Mouse (Mus musculus): Measurements from ENCODE around the gene Otx2.

Otx2 gene

DNA sequence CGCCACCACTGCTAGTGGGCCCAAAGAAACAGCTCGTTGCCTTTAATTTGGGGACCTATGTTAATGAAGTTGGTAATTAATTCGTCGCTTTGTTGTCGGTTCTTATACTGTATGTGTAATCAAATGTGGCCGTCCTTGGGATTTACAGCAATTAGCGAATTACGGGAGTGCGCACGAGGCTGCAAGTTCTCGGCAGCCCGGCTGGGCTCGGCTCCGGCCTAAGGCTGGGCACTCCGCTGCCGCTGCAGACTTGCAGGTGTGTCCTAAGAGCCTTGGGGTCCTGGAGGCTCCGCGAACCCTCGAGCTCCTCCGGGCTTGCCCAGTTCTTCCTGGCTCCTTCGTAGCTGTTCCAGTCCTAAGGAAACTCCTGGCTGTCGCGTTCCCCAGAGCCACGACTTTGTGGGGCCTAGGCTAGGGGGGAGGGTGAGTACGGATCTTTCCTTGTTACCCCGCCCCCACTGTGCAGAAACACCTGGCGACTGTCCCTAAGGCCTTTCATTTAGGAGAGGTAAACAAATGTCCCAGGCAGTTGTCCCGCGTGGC lies 4.8 kb downstream of the Otx2 start:
- DNase-seq (ENCODE audit: low read depth, low spot score) = no peak

DNA sequence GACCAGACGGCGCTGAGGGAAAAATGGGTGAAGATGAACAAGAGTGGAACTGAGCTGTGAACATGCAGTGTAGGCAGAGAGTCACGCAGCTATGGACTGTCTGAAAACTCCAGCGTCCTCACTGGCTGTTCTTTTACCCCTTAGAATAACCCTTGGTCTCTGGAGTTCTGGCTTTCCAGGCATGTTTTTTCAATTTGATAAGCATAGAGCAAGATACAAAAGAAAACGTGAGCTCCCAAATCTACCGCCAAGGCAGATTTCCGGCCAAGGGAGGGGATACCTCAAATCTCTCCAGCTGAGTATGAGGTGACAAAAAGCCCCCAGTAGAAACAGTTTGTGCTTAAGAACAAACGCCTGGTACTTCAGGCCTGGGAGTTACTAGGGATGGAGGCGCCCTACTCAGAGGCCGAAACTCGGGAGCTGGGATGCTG lies 5.6 kb downstream of the Otx2 start:
- no peak for DNase-seq (ENCODE audit: low read depth, low spot score)

DNA sequence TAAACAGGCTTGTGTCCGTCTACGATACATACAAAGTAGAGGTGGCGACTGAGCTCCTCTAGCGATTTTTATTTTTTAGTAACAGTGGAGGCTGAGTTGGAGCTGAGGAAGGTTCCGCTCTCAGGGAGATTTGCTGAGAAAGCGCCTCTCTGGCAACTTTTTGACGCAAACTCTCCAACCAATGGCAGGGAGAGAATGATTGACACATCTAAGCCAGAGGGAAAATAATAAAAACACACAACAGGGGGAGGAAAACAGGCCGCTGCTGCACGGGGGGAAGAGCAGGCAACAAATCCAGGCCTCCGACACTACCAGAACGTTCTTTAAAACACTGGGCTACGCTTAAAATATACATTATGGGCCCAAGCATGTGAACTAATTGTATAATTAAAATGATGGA lies 6.2 kb downstream of the Otx2 start:
- no peak for DNase-seq (ENCODE audit: low read depth, low spot score)

DNA sequence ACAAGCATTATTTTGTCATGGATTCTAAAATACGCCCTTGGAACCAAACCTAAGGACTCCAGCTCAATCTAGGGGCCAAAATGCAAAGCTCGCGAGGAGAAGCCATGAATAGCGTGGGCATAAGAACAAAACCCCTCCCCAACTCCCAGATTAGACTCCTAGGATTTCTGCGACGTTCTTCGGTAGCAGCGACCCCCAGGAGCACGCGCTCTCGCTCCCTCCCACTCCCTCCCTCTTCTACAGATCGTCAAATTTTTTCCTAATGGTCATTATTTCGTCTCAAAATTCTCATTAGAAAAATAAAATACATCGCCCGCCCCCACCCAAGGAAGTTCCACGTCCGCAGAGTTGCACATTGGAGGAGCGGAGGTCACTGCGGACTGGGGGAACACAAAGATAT lies 6.8 kb downstream of the Otx2 start:
- no peak for DNase-seq (ENCODE audit: low read depth, low spot score)

DNA sequence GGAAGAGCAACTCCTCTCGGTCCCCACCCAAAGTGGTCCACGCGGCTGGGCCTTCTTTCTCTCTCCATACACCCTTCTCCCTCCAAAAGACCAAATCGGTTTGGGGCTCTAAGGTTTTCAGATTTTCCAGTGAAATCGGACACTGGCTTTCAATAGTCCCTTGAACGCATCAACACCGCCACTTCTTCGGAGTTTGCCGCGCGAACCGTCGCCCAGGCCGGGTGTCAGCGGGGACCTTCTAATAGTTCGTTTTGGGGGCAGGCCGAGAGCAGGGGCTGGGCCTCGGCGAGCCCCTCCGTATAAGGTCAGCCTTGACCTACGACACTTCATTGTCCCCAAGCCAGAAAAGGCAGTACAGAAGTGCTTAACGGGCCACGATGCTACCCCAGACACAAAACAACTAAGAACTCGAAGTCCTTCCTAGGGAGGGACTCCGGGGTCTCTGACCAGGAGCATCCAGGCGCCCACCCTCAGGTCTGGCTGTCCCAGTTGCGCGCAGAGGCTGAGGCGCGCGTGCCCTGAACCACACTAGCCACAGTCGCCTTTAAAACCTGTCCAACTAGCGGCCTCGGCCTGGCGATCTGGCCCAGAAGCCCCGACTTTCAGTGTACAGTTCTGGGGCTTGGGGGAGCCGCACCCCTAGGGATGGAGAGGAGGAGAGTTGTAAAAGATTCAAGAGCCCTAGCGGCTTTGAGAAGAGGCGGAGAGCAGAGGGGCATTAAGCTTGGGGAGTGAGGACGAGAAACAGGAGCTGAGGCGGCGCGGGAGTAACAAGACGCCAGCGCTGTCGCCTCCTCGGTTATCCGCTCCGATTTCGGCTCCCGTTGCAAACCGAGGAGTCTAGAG lies 7.6 kb downstream of the Otx2 start:
- DNase-seq (ENCODE audit: low read depth, low spot score) = no peak

DNA sequence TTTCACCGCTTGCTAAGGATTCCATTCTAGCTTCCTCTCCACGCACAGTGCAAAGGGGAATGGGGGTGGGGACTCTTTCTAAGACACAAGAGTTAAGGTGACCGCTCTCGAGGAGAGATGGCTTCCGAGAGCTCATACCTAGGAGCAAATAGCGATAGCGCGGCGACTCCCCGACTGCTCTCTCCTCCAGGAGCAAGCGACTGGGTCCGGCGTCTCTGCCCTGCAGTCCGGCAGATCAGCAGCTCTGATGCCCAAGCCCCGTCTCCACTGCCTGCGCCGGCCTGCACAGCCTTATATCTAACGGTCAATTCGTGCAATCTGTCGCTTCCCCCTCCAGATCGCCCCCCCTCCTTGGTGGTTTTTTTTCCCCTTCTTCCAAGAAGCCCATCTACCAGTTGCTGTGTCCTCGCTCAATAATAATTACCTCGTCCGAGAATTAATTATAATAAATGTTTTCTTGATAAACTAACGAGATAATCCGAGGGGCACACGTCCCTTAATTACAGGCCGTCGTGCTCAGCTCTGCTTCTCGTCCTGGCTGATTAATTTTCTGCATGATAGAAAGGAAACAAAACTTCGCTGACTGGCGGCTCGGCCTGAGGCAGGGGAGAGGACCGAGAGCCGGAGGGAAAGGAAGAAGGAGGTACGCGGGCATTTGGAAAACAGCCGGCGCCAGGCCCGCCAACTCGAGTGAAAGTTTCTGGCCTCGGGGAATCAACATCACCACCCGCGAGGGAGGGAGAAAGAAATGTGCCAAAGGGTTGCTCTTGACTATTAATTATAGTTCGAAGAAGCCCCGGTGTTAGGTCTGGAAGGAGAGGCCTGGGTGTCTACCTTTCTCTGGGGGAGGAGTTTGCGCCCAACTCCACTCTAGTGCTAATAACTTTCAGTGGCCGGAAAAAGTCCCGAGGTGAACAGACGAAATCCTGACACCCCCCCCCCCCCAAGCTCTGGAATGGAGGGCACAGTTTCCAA lies 8.5 kb downstream of the Otx2 start:
- no peak for DNase-seq (ENCODE audit: low read depth, low spot score)

DNA sequence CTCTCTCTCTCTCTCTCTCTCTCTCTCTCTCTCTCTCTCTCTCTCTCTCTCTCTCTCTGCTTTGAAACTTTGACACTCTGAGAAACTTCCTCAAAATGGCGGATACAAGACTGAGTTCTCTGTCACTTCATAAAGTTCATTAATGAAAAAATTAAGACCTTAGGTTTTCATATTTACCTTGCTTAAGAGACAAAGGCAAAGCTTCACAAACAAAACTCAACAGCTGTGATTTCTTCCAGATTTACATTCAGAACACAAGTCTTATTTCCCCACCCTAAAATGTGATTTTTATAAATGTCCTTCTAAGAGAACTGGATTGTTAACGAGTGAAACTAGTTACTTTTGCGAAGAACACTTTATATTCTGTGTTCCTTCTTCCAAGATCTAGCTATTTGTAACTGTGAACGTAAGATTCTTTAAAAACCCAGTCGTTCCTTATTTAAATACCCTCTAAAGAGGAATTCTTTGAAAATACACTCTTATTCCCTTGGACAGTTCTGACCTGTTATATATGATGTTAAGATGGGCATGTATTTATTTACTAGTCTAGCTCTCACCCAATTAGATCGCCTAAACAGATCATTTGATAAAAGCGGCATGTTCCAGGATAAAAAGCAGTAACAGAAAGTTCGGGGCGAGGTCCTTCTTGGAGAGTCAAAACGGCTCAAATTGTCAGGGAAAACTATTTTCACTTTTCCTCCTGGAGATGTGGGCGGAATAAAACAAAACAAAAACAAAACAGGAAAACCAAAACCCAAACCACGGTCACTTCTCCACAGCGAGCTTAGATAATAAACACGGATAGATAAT lies 9.4 kb downstream of the Otx2 start:
- no peak for DNase-seq (ENCODE audit: low read depth, low spot score)

DNA sequence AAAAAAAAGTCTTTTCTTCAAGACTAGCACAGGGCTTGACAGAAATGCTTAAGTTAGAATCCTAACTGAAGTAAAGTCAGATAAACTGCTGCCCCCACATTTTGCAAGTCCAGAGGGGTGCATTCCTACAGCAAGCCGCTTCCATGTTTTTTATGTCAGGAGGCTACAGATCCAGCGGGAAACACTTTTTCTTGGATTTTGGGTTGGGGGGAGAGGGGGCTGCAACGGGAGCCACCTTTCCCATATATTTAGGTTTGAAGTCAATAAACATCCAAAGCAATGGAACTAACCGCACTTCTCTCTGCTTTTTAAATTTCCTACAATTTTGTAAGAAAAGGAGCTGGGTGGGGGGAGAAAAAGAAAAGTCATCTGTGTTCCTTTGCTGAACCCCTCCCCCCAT lies 10.1 kb downstream of the Otx2 start:
- DNase-seq (ENCODE audit: low read depth, low spot score) = no peak

DNA sequence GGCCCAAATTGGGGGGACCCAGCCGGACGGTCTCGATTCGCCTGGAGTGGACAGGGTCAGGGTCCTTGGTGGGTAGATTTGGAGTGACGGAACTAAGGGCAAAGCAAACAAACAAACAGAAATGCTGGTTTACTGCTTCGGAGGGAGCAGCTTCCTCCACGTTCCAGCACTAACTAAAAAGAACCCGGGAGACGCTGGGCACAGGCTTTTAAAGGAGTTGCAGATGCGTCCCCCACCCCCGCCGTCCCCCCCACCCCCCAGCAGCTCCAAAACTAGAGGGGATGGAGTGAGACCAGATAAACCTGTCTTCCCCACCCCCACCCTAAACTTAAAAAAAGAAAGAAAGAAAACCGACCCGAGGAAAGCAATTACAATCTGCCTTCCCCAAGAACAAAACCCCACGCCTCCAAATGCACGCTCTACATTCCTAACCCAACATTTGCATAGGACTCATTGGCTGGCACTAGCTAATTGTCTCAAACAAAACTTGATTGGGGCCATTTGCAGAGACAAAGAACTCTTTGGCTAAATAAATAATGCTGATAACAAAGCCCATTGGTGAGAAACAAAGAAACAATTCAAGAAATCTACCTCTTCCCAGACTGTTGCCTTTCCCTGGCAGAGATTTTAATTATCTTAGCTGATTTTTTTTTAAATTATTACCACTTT lies 10.9 kb downstream of the Otx2 start:
- no peak for DNase-seq (ENCODE audit: low read depth, low spot score)

DNA sequence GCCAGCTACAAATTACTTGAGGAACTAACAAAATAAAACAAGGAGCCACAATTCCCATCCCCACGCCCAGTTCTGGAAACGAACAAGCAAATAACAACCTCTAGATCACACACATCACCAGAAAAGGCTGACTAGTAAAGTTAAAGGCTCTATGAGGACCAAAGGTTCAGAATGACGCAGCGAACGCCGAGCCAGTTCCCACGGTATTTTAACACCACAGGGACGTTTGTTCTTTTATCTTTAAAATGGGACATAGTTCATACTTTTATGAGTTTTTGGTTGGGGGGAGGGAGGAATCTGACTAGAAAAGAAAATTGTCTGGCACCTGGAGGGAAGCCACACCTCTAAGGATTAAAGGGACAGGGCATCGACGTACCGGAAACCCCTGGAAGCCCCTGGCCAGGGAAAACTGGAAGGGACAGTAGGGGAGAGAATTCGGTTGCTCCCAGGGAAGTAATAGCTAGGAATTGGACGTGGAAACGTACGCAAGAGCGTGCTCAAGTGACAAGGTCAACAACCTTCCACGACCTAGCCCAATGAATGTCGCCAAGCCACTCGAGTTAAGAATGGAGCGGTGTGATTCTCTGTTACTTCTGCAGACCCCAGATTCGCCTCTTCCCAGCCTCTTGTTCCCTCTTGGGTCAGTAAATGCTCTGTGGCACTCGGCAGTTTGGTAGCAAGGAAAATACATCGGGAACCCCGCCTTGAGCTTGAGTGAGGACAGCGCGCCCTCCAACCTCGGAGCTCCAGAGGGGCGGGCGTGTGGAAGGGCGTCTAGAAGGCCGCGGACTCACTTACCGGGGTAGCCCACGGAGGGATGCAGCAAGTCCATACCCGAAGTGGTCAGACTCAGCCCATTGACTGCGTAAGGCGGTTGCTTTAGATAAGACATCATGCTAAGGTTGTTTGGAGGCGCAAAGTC lies 11.7 kb downstream of the Otx2 start:
- DNase-seq (ENCODE audit: low read depth, low spot score) = no peak

DNA sequence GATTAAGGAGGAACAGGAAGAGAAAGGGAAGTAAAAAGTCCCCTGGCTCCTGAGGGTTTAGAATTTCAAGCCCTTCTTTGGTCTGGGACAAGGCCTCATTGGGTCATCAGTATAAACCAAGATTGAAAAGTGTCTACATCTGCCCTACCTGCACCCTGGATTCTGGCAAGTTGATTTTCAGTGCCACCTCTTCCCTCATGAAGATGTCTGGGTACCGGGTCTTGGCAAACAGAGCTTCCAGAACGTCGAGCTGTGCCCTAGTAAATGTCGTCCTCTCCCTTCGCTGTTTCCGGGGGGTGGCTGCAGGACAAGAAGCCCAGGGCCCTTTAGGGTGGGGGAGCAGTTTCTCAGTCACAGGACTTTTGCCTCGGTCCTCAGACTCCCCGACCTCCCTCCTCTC lies 12.5 kb downstream of the Otx2 start:
- no peak for DNase-seq (ENCODE audit: low read depth, low spot score)

DNA sequence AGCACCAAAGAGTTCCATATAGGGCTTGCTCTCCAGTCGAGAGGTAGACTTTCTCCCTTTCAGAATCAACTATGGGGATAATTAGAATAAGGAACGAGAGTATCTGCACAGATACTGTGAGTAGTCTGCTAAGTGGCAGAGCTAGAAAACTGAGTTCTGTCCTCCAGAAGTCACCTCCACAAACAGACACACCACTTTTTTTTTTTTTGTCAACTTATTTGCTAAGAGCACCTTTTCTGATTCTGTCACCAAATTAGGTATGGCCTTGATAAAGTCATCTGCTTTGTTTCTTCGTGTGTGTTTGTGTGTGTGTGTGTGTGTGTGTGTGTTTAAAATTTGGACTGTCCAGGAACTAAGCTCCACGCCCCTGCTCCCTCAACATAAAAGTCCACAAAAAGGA lies 13.0 kb downstream of the Otx2 start:
- DNase-seq (ENCODE audit: low read depth, low spot score) = no peak

DNA sequence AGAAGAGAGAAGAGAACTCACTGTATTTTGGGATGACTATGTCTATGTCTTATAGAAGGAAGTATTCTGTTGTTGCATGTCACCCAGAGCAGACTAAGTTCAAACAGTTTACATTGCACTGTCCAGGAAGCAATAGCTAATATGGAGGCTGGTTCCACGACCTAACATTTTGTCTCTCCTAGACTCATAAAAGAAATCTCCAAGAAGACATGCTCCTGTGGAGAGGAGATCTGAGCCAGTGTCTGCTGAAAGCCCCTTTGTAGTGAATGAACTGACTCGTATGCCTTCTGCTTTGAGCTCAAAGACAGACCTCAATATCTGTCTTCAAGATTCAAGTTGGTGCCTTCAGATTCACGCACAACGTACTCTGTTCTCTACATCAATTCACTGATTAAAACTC lies 14.0 kb downstream of the Otx2 start:
- DNase-seq (ENCODE audit: low read depth, low spot score) = no peak

DNA sequence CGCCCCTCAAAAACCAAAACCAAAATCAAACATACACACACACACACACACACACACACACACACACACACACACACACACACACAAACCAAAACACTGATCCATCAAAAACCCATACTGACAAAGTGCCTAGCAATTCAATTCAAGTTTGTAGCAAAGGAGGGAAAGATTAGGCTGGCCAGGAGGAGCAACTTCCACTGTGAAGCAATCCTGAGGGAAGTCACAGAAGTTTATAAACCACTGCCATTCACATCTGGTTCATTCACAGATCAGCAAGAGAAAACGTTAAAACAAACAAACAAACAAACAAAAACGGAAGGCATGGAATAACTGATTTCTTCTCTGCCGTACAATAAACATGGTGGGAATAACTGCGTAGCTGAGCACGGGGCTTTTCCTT lies 16.4 kb downstream of the Otx2 start:
- DNase-seq (ENCODE audit: low read depth, low spot score) = no peak

DNA sequence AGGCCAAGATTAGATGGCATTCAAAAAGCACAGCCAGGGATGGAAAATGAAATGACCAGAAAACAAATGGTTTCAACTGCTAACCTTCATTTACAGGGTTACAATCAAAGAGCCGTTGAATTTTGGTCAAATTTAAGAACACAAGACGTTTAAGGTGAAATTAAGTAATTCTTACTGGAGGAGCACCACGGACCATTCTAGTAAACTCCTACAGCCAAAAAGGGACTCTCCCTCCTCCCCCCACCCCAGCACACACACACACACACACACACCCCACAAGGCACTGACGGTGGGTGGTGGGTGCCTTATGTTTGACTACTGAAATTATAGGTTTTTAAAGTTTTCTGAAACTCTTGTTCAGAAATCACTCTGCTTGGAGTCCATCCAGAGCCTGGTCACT lies 16.9 kb downstream of the Otx2 start:
- DNase-seq (ENCODE audit: low read depth, low spot score) = no peak

DNA sequence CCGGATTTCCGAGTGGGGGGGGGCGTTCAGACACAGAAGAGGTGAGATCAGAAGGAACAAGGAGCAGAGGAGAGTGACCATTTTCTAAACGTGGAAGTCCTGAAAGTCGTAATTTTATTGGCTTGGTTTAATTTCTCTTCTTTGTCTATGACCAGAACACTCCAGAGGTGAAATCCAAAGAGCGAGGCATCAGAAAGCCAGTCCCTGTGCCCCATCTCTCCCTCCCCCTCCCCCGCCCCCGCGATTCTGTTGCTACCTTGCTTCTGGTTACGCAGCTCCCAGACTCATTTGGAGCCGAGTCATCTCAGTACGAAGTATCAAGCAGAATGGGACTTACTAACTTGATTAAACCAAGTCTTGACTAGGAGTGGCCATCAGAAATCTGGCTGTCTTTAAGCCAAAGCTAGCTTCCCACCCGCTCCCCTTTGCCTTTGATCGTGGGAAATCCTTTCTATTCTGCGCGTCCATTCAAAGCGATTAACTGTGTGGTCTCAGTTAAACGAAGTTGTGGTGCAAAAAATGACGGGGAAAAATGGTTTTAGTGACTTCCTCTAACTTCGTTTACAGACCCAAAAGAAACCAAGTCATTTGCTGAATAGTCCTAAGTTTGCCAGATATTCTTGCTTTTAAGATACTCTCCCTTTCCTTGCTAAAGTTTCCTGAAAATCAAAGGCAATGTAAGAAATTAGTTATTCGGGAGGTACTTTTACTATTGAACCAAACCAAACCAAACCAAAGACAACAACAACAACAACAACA lies 17.6 kb downstream of the Otx2 start:
- no peak for DNase-seq (ENCODE audit: low read depth, low spot score)

DNA sequence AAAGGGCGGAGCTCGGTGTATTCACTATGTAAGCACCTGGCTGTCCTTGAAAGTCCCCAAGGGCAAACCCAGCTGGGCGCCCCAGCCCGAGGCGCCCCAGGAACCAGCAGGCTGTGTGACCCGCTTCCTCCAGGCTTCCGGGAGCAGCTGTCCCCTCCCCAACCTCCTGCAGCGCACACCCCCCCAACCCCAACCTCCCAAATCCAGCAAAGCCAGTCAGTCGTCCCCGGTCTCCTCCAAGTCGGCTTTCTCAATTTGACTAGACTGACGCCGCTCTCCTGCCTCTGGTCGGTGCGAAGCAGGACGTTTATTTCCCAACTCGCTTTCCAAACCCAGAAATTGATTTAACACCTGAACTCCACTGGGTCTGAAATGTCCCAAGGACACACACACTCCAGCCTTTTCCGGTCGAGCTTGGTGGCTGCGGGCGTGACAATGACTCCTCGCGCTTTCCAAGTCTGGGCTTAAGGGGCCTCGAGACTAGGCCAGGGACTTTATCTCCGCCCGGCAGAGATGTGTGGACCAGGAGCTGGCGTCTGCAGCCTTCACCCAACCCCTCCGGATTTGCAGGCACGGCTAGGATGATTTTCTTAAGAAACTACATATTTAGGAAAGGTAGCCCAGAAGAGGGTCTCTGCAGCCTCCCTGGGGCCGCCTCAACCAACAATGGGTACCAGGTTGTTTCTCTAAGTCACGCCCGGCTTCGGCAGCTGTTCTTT lies 18.4 kb downstream of the Otx2 start:
- DNase-seq (ENCODE audit: low read depth, low spot score) = no peak

DNA sequence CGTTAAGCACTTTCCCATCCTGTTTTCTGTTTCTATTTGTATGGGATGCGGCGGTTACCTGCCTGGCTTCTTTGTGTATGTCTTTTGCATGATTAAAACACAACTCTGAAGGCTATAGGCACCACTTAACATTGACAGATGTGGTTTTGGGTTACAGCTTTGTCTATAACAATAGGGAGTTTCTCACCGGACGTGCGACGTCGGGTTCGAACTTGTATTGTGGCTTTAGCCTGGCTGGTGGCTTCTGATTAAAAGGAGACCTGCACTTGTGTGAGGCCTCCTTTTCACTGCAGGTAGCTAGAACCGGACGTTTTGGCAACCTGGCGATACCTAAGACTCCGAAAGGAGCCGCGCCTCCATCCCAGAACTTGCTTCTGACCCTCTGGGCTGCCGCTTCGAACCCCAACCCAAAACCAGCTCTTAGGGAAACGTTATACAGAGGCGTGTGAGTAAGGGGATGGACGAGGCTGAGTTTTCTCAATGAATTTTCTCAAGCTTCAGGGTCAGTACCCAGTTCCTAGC lies 19.0 kb downstream of the Otx2 start:
- DNase-seq (ENCODE audit: low read depth, low spot score) = no peak
